Comparison of ENCODE assay signal across 18 mouse cellular contexts in the genomic region with DNA sequence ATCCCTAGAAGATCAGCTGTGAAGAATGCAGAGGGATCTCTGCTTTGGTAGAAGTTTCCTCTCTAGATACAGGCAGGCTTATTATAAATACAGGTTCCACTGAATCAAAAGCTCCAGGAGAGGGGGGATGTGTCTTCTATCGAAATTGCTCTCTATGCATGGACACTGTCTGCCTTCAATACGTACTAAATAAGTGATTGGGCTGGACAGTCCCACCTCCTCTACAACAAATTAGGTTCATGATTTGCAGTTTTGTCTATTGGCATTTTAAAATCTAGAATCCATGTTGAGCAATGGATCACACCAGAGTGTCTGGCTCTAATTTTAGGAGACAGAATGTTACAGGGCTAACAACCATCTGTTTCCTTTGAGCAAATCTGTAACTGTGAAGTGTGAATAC.
DNase-seq lines count a peak whose midpoint lies in the region; ATAC-seq and TF ChIP-seq lines count a peak whose summit lies in the region.
"Had no signal": no experiment of that assay in that cellular context is flagged by ENCODE, and none has a peak within 500 bp of the region (broad histone marks: within the 10 kb centered on the region; RNA-seq: fewer than 3 reads in every experiment).

No protein-coding gene starts in this region.

- H3K9me3 ChIP-seq in forebrain, postnatal 0 days (ENCODE audit: low read length), result no peaks in the 10 kb centered on the region
- no peaks in the 10 kb centered on the region for H3K9me3 ChIP-seq in kidney, embryonic 14.5 days (ENCODE audit: control insufficient read depth, low read length)
- H3K9me3 ChIP-seq: heart, embryonic 12.5 days; midbrain, embryonic 12.5 days had no signal

- TF ChIP-seq CTCF in forebrain, postnatal 0 days (IDR thresholded peaks at IDR 0.05; ENCODE audit: low read depth), result no peak

- H3K27me3 ChIP-seq in forebrain, postnatal 0 days (ENCODE audit: insufficient read depth, low read length), result no peaks in the 10 kb centered on the region
- no peaks in the 10 kb centered on the region for H3K27me3 ChIP-seq in kidney, embryonic 14.5 days (ENCODE audit: control insufficient read depth, insufficient read depth, low read length)
- H3K27me3 ChIP-seq: heart, embryonic 12.5 days; midbrain, embryonic 12.5 days had no signal

- no peaks in the 10 kb centered on the region for H3K36me3 ChIP-seq in forebrain, postnatal 0 days (ENCODE audit: insufficient read depth)
- no peaks in the 10 kb centered on the region for H3K36me3 ChIP-seq in kidney, embryonic 14.5 days (ENCODE audit: control insufficient read depth, insufficient read depth, low read length)
- H3K36me3 ChIP-seq: heart, embryonic 12.5 days; midbrain, embryonic 12.5 days had no signal

- intact Hi-C loops in left cerebral cortex, postnatal 4 days (cut with DNase I), result no loop called here
- intact Hi-C loops in left cerebral cortex, postnatal 36 days (cut with DNase I), result loop anchor here (10.0 kb wide), 1 partner anchor 319 kb away; no protein-coding TSS in a partner anchor

- H3K4me3 ChIP-seq in forebrain, postnatal 0 days (ENCODE audit: low read depth, low read length), result no peak overlapping the region
- H3K4me3 ChIP-seq in kidney, embryonic 14.5 days (ENCODE audit: low read length), result no peak overlapping the region
- H3K4me3 ChIP-seq: heart, embryonic 12.5 days; midbrain, embryonic 12.5 days; myocyte had no signal

- no peaks in the 10 kb centered on the region for H3K4me1 ChIP-seq in forebrain, postnatal 0 days (ENCODE audit: insufficient read depth)
- no peaks in the 10 kb centered on the region for H3K4me1 ChIP-seq in kidney, embryonic 14.5 days (ENCODE audit: control insufficient read depth, insufficient read depth, low read length)
- H3K4me1 ChIP-seq: heart, embryonic 12.5 days; midbrain, embryonic 12.5 days had no signal

- H3K9ac ChIP-seq in forebrain, postnatal 0 days, result no peak overlapping the region
- H3K9ac ChIP-seq in kidney, embryonic 14.5 days (ENCODE audit: low read depth, low read length), result no peak overlapping the region
- H3K9ac ChIP-seq: heart, embryonic 12.5 days; midbrain, embryonic 12.5 days had no signal

- peak; percentile 83 for ATAC-seq in cerebellum, adult (ENCODE audit: insufficient number of reproducible peaks, low FRiP score, low TSS enrichment)
- peak; percentile 82 for ATAC-seq in forebrain, postnatal 0 days
- no peak for ATAC-seq in kidney, embryonic 14.5 days (ENCODE audit: low FRiP score, low TSS enrichment)

- WGBS in forebrain, postnatal 0 days, result 62% methylated on average over 2 of the region's 2 CpGs
- 84% methylated on average over 2 of the region's 2 CpGs for WGBS in kidney, embryonic 14.5 days

- H3K4me2 ChIP-seq in forebrain, postnatal 0 days (ENCODE audit: low read depth), result no peak overlapping the region
- no peak overlapping the region for H3K4me2 ChIP-seq in kidney, embryonic 14.5 days (replicated peaks; ENCODE audit: low read depth, low read length)
- H3K4me2 ChIP-seq: heart, embryonic 12.5 days; midbrain, embryonic 12.5 days had no signal

- no peak for DNase-seq in cerebellum, postnatal 4 days (ENCODE audit: low spot score in 2 of 2)
- DNase-seq in left cerebral cortex, adult 9 months (ENCODE audit: low spot score in 2 of 2), result peak; percentile 30 to 50
- no peak for DNase-seq in left cerebral cortex, postnatal 4 days
- peak; percentile 64 for DNase-seq in forebrain, postnatal 0 days
- peak; percentile 16 to 24 for DNase-seq in left cerebral cortex, postnatal 36 days (ENCODE audit: low spot score in 2 of 2)
- DNase-seq in heart, adult 9 months (ENCODE audit: low spot score in 2 of 2), result no peak
- DNase-seq: adrenal gland, postnatal 10 days; gastrocnemius, postnatal 36 days; heart, postnatal 4 days; kidney, adult 8-10 months; liver; lung, adult 18-20 months; lung, postnatal 4 days had no signal

- H3K27ac ChIP-seq in forebrain, postnatal 0 days (ENCODE audit: low read depth, low read length), result no peak overlapping the region
- H3K27ac ChIP-seq in kidney, embryonic 14.5 days (ENCODE audit: low read depth, low read length), result no peak overlapping the region
- H3K27ac ChIP-seq: midbrain, embryonic 12.5 days had no signal

Comparison
In these comparisons a context has a peak if more than half of its experiments do, and no peak if none do; other contexts are left out.
1. DNase-seq: peak in left cerebral cortex, adult 9 months (2 of 2), forebrain, postnatal 0 days (single experiment) and left cerebral cortex, postnatal 36 days (2 of 2); none in cerebellum, postnatal 4 days (0 of 2), left cerebral cortex, postnatal 4 days (single experiment) and heart, adult 9 months (0 of 2).